Mouse (Mus musculus) heart, adult 2 months (tissue): ENCODE measurements around the gene Itga1. TPM values are rescaled to one million over a fixed set of nuclear protein-coding genes. Genes with fewer than 3 reads are reported as not detected.

Source experiments
- DNase-seq, 2 experiments: peaks; one replicate each; pipeline ENCODE4 v3.0.0; 2021
- H3K27ac ChIP-seq: fragments of 200-600 bp; 2 replicates; pipeline ENCODE4 v1.8.1; 2022
- H3K27me3 ChIP-seq: fragments of 200-500 bp; 2 replicates; pipeline ENCODE4 v1.6.1; 2012; ENCODE audit warnings: mild to moderate bottlenecking, low read length, inconsistent platforms, mixed read lengths; ENCODE audit not compliant: control insufficient read depth, insufficient read depth
- H3K36me3 ChIP-seq: fragments of 200-500 bp; 2 replicates; pipeline ENCODE4 v1.6.1; 2012; ENCODE audit warnings: low read length, inconsistent platforms; ENCODE audit not compliant: control insufficient read depth, insufficient read depth
- H3K4me1 ChIP-seq: fragments of 200-500 bp; 2 replicates; pipeline ENCODE4 v1.6.1; 2011; ENCODE audit warnings: low read length; ENCODE audit not compliant: control insufficient read depth, insufficient read depth
- H3K4me3 ChIP-seq: fragments of 200-600 bp; 2 replicates; pipeline ENCODE4 v1.8.1; 2022
- H3K79me2 ChIP-seq: fragments of 200-500 bp; replicated peaks from 2 replicates; pipeline ENCODE4 v1.6.1; 2012; ENCODE audit warnings: mild to moderate bottlenecking, inconsistent platforms, low read length, moderate library complexity, mixed read lengths; ENCODE audit not compliant: control insufficient read depth, insufficient read depth
- H3K9ac ChIP-seq: fragments of 200-500 bp; 2 replicates; pipeline ENCODE4 v1.6.1; 2012; ENCODE audit warnings: low read depth, mild to moderate bottlenecking, control low read depth, inconsistent platforms, low read length, mixed read lengths
- CTCF ChIP-seq: fragments of 200-600 bp; IDR thresholded peaks from 2 replicates; pipeline ENCODE4 v1.8.1; 2022; ENCODE audit warnings: antibody characterized with exemption, mild to moderate bottlenecking, moderate library complexity
- EP300 ChIP-seq: fragments of 200-500 bp; IDR thresholded peaks from 2 replicates; pipeline ENCODE4 v1.6.1; 2011; ENCODE audit warnings: low read depth, low read length, control low read depth; ENCODE audit not compliant: insufficient read depth
- POLR2A ChIP-seq: fragments of 200-500 bp; IDR thresholded peaks from 2 replicates; pipeline ENCODE4 v1.6.1; 2011; ENCODE audit warnings: mild to moderate bottlenecking, low read depth, low read length, control low read depth; ENCODE audit not compliant: insufficient read depth
- WGBS: fragments of 180-500 bp; shearing (Covaris S2); methylation state at CpG from one replicate; pipeline ENCODE4 v1.1.7; 2018; 5-methylcytosine and 5-hydroxymethylcytosine counted together
- intact Hi-C: fragments of 180-260 bp; cut with DNase I; formaldehyde crosslinking; loops from one replicate; pipeline ENCODE4 v1.15.1; 2025
- polyA plus RNA-seq: library from polyadenylated mRNA; depleted of rRNA; stranded (reverse); fragments of >200 nt; gene quantifications from 2 replicates; pipeline ENCODE4 v1.2.3, GENCODE M21; 2012
- total RNA-seq, 2 experiments: library from RNA; stranded (reverse); gene quantifications; 2 replicates each; pipeline ENCODE4 v1.2.3; 2021

The Itga1 gene
- total and polyA plus RNA-seq, 3 experiments = 6.8 to 34.8 (median 34.8) TPM

DNA sequence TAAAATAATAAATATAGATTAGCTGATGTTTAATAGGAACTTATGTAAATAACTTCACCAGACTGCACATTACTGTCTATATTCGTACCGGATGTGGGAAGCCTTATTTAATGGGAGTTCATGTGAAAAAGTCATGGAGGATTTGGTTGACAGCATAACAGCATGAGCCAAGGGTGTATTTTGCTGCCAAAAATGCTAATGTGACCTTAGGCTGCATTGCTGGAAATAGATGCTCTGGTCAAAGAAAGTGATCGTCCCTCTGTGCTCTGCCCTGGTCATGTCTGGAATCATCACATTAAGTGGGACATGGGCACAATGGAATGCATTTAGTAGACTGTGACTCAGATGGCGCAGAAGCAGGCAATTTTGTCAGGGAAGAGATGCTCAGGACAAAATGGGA is 64.5 kb downstream of the Itga1 start:
- TF ChIP-seq CTCF = no peak
- TF ChIP-seq POLR2A = no peak
- TF ChIP-seq EP300 = no peak
- peaks cover 6% of the 10 kb centered on the region for H3K4me1 ChIP-seq
- intact Hi-C loops = no loop called here

DNA sequence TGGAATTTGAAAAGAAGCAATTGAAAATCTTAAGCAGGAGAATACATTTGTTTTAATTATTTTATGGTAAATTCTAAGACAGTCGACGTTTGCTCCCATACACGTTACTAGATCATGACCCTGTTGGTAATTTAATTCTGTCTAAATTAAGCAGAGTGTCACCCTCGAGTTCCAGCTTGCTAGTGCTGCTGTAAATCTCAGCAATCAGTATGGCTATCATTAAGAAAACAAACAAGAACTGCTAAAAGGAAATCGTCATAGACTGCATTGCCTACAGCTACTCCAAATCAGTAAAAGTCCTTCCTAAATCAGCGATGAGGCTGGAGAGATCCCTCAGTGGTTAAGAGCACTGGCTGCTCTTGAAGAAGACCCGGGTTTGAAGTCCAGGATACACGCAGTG is 66.4 kb downstream of the Itga1 start:
- DNase-seq = no peak
- no peak for TF ChIP-seq EP300
- TF ChIP-seq CTCF = no peak
- TF ChIP-seq POLR2A = no peak
- Histone ChIP-seq H3K27ac (no peak overlapping the region), H3K9ac (no peak overlapping the region), H3K27me3 (no peaks in the 10 kb centered on the region), H3K4me1 (peaks cover 6% of the 10 kb centered on the region), H3K79me2 (peaks cover 5% of the 10 kb centered on the region; the same call in 1 of the 2 replicates), H3K4me3 (no peak overlapping the region), H3K36me3 (peaks cover 18% of the 10 kb centered on the region)
- 42% methylated on average over 8 of the region's 8 CpGs for WGBS
- intact Hi-C loops = no loop called here

More for the DNA sequence above, 64.5 kb downstream of the Itga1 start:
- H3K36me3 ChIP-seq = peaks cover 17% of the 10 kb centered on the region
- H3K9ac ChIP-seq = no peak overlapping the region
- no peaks in the 10 kb centered on the region for H3K27me3 ChIP-seq
- no peak overlapping the region for H3K4me3 ChIP-seq
- H3K27ac ChIP-seq = no peak overlapping the region; the same call in none of the 2 replicates
- H3K79me2 ChIP-seq = peaks cover 5% of the 10 kb centered on the region; the same call in 1 of the 2 replicates
- DNase-seq = no peak
- WGBS = 69% methylated on average over 4 of the region's 4 CpGs

DNA sequence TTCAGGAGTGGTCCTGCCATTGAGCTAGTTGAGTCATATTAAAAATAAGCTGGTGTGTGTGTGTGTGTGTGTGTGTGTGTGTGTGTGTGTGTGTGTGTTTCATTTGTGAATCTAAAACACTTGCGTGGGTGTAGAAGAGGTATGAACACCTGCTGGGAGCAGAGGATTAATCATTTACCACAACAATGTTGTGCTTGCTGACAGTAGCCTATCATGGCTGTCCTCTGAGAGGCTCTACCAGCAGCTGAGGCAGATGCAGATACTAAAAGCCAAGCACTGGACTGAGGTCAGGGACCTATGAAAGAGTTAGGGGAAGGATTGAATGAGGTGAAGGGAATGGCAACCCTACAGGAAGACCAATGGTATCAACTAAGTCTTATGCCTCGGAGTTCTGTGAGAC is 68.6 kb downstream of the Itga1 start:
- H3K4me3 ChIP-seq = no peak overlapping the region
- no peak for DNase-seq
- H3K36me3 ChIP-seq = peaks cover 26% of the 10 kb centered on the region
- H3K4me1 ChIP-seq = peaks cover 9% of the 10 kb centered on the region
- H3K27me3 ChIP-seq = no peaks in the 10 kb centered on the region
- peaks cover 2% of the 10 kb centered on the region; the same call in 1 of the 2 replicates for H3K79me2 ChIP-seq
- 86% methylated on average over 2 of the region's 2 CpGs for WGBS
- TF ChIP-seq EP300 (no peak), CTCF (no peak), POLR2A (no peak)
- no peak overlapping the region for H3K27ac ChIP-seq
- no peak overlapping the region for H3K9ac ChIP-seq
- intact Hi-C loops = no loop called here

DNA sequence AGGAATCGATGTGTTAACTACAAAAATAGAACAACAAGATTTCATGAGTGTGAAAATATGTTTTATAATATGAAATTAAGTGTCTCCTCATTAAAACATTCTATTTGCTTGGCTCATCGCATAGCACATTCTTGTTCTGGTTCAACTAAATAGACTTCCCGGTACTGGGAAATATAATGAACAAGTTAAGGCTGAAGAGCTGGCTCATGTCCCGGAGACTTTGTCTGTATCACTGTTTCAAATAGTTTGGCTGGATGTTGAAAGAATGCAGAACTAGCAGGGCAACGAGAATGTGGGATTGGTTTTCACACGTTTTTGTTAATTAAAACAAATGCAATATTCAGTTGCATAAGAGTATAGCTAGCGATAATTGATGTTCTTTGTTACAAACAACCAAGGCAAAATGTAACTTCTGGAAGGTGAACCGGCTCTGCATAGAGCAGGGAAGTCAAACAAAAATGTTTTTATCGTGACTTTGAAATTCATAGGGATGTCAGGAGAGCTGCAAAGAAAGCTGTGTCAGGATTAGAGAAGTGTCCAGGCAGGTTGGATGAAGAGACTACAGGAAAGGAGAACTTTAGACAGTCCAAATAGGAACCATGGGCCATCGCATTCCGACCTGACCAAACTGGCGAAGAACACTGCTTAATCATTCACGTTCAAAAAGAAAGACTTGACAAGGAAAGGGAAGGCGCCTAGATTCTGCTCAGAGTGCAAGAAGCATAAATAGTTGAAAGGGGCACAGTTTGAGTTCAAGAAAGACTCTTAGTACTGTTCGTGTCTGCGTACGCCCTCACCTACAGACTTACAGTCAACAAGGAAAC is 70.4 kb downstream of the Itga1 start:
- H3K36me3 ChIP-seq = peaks cover 23% of the 10 kb centered on the region
- H3K27me3 ChIP-seq = no peaks in the 10 kb centered on the region
- H3K4me3 ChIP-seq = no peak overlapping the region
- intact Hi-C loops = no loop called here
- H3K27ac ChIP-seq = no peak overlapping the region
- 53% methylated on average over 17 of the region's 17 CpGs for WGBS
- DNase-seq = no peak
- no peak overlapping the region for H3K9ac ChIP-seq
- no peaks in the 10 kb centered on the region; the same call in 1 of the 2 replicates for H3K79me2 ChIP-seq
- TF ChIP-seq EP300 (no peak), CTCF (no peak), POLR2A (no peak)
- peaks cover 4% of the 10 kb centered on the region for H3K4me1 ChIP-seq

DNA sequence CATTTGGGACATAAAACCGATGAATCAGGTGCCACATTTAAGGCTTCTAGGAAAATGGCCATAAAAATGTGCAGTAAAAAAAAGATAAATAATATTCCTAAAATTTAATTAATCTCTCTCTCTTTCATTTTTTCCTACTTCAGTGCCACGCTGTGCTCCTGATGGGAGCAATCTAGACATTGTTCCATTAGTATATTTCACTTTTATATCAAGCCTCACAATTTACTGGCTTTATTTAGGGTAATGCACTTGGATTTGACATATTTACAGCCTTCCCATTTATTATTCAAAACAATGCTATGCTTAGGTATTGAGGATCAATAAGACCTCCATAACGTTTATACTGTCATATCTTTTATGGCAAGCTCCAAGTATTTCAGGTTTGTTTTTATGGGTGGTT is 76.4 kb downstream of the Itga1 start:
- Histone ChIP-seq H3K27me3 (no peaks in the 10 kb centered on the region), H3K79me2 (no peaks in the 10 kb centered on the region; the same call in 1 of the 2 replicates), H3K36me3 (peaks cover 25% of the 10 kb centered on the region), H3K9ac (no peak overlapping the region), H3K27ac (no peak overlapping the region), H3K4me1 (peaks cover 13% of the 10 kb centered on the region), H3K4me3 (no peak overlapping the region)
- no peak for DNase-seq
- intact Hi-C loops = no loop called here
- 93% methylated on average over 3 of the region's 3 CpGs for WGBS
- TF ChIP-seq EP300 = no peak
- TF ChIP-seq CTCF = no peak
- TF ChIP-seq POLR2A = no peak

DNA sequence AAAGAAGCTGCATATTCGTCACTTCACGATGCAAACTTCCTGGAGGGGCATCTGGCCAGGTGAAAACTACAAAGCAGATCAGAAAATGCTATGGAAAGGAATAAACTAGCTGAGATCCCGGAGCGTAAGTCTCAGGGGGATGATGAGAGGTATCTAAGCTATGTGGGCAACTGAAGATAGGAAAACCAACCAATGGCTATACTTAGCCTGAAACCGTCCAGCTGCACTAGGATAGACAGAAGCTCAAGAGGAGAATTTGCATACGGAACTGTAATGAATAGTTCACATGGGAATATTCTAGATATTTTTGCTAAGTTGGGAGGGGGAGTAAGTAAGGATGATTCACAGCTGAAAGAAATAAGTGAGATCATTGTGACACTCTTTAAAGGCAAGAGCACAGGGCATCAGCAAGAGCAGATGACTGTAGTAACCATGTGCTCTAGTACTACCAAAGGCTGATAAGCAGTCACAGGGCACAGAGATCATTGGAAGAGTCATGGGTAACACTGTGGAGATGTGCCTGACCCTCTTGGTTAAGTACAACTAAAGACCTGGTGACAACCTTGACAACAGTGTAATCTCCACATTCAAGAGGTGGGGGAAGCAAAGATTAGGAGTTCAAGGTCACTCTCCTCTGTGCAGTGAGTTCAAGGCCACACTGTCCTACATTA is 79.5 kb downstream of the Itga1 start:
- DNase-seq = no peak
- H3K27ac ChIP-seq = peak overlapping the region; percentile 2
- H3K27me3 ChIP-seq = no peaks in the 10 kb centered on the region
- H3K36me3 ChIP-seq = peaks cover 24% of the 10 kb centered on the region
- intact Hi-C loops = no loop called here
- TF ChIP-seq CTCF = no peak
- no peak for TF ChIP-seq EP300
- TF ChIP-seq POLR2A = no peak
- no peaks in the 10 kb centered on the region for H3K79me2 ChIP-seq
- peaks cover 14% of the 10 kb centered on the region for H3K4me1 ChIP-seq
- H3K9ac ChIP-seq = no peak overlapping the region
- no peak overlapping the region for H3K4me3 ChIP-seq
- WGBS = 46% methylated on average over 6 of the region's 6 CpGs
